Mouse (Mus musculus) midbrain, embryonic 11.5 days (tissue): ENCODE measurements around the gene Ece1. TPM values are rescaled to one million over a fixed set of nuclear protein-coding genes. Genes with fewer than 3 reads are reported as not detected.

ENCODE experiments used
- ATAC-seq: fragments of 200-750 bp; cut with Nextera tagmentation; 2 replicates; pipeline ENCODE4 v1.8.0; 2017; ENCODE audit warnings: moderate TSS enrichment, moderate library complexity; ENCODE audit not compliant: low FRiP score
- DNase-seq: peaks from one replicate; pipeline ENCODE4 v3.0.0; 2015; ENCODE audit warnings: low spot score; ENCODE audit errors: missing footprints
- H3K27ac ChIP-seq: fragments of 300-500 bp; sonication (generic); 2 replicates; pipeline ENCODE4 v1.5.1; 2014; ENCODE audit warnings: low read depth, low read length
- H3K27me3 ChIP-seq: fragments of 300-500 bp; sonication (generic); 2 replicates; pipeline ENCODE4 v1.6.1; 2014; ENCODE audit warnings: mild to moderate bottlenecking, low read length, moderate library complexity, mixed read lengths; ENCODE audit not compliant: control insufficient read depth, insufficient read depth
- H3K36me3 ChIP-seq: fragments of 300-500 bp; sonication (generic); 2 replicates; pipeline ENCODE4 v1.6.1; 2014; ENCODE audit warnings: mild to moderate bottlenecking, low read length, moderate library complexity, mixed read lengths; ENCODE audit not compliant: control insufficient read depth, insufficient read depth
- H3K4me1 ChIP-seq: fragments of 300-500 bp; sonication (generic); 2 replicates; pipeline ENCODE4 v1.6.1; 2014; ENCODE audit warnings: low read length; ENCODE audit not compliant: control insufficient read depth, insufficient read depth
- H3K4me2 ChIP-seq: fragments of 300-500 bp; sonication (generic); 2 replicates; pipeline ENCODE4 v1.6.1; 2014; ENCODE audit warnings: mild to moderate bottlenecking, moderate library complexity
- H3K4me3 ChIP-seq: fragments of 300-500 bp; sonication (generic); 2 replicates; pipeline ENCODE4 v1.5.1; 2014; ENCODE audit warnings: low read depth, low read length
- H3K9ac ChIP-seq: fragments of 300-500 bp; sonication (generic); 2 replicates; pipeline ENCODE4 v1.6.1; 2014; ENCODE audit warnings: low read length
- H3K9me3 ChIP-seq: fragments of 300-500 bp; sonication (generic); 2 replicates; pipeline ENCODE4 v1.6.1; 2016; ENCODE audit warnings: low read length; ENCODE audit not compliant: control insufficient read depth
- WGBS: fragments of 180-500 bp; shearing (Covaris S2); extraction: QIAGEN DNeasy Blood & Tissue Kit; methylation state at CpG from one replicate; pipeline ENCODE4 v1.1.7; 2014; 5-methylcytosine and 5-hydroxymethylcytosine counted together
- polyA plus RNA-seq: library from polyadenylated mRNA; unstranded; fragments of >200 nt; fragmentation: Nextera tagmentation; extraction: Ambion mirVana; gene quantifications from 2 replicates; pipeline ENCODE4 v1.2.1, GENCODE M21; 2014

Gene Ece1
- 26.6 and 27.5 TPM in 2 replicates for polyA plus RNA-seq

DNA sequence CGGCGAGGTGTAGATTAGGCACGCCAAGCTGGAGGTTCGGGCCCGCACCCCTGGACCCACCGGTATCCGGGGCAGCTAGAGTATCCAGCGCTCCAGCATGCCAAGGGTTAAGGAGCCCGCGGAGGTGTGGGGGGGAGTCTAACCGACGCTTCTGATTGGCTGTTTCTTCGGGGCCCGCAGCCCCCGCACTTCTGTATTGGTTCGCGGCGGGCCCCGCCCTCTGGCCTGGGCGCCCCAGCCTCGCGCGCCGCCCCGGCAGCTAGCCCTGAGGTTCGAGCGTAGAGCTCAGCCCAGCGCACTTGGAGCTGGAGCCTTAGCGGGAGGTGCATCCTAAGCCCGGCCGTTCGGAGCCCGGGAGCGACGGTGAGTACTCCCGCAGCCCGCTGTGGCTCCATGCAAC is at the start of gene Ece1:
Gene Ece1, plus strand, starts transcription at position 219 of the 400 bp plus-strand sequence.
- peaks cover 24% of the 10 kb centered on the region for H3K4me1 ChIP-seq
- no peak within 1 kb of the TSS; the same call in 1 of the 2 replicates for H3K27ac ChIP-seq
- no peaks in the 10 kb centered on the region for H3K9me3 ChIP-seq
- under 1% methylated on average over 36 of the region's 37 CpGs for WGBS
- H3K4me3 ChIP-seq = peak within 1 kb of the TSS; percentile 69
- DNase-seq (peak; percentile 98), ATAC-seq (peak; percentile 92)
- H3K9ac ChIP-seq = peak within 1 kb of the TSS; percentile 87
- H3K27me3 ChIP-seq = no peaks in the 10 kb centered on the region
- H3K36me3 ChIP-seq = no peaks in the 10 kb centered on the region
- peak within 1 kb of the TSS; percentile 81 for H3K4me2 ChIP-seq

DNA sequence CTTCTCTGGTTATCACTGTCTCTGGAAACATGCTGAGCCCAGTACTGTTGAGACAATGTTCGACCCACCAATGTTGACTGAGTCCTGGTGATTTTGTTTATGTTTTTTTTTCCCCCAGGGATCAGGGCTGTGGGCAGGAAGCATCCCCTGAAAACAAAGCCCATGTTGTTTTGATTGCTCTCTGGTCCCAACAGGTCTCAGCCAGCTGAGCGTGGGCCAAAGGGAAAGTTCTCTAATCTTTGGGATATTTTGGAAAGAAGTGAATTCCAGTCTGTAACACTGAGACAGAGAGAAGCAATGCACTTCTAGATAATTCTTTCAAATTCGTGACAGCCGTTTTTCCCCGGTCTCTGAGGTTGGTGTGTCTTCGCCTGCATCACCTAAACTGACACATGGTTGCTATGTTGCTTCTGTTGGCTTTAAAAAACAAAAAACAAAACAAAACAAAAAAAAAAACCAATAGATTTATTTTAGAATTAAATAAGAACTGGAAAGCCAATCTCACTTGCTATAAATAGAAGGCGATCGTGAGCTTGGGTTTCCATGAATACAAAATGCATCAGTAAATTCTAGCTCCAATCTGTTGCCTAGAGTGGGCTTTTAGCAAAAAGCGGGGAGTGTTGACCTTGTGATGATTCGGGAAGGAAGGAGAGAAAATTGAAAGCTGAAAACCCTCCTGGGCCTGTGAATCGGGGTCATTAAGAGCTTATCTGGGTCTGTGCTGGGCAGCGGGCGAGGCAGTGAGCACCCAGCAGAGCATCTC is 48.9 kb upstream of the Ece1 start:
- DNase-seq (no peak), ATAC-seq (no peak)
- Histone ChIP-seq H3K4me2 (no peak overlapping the region), H3K9me3 (no peaks in the 10 kb centered on the region), H3K4me3 (no peak overlapping the region), H3K36me3 (no peaks in the 10 kb centered on the region), H3K27me3 (no peaks in the 10 kb centered on the region), H3K27ac (no peak overlapping the region), H3K4me1 (no peaks in the 10 kb centered on the region), H3K9ac (no peak overlapping the region)
- 69% methylated on average over 13 of the region's 13 CpGs for WGBS

DNA sequence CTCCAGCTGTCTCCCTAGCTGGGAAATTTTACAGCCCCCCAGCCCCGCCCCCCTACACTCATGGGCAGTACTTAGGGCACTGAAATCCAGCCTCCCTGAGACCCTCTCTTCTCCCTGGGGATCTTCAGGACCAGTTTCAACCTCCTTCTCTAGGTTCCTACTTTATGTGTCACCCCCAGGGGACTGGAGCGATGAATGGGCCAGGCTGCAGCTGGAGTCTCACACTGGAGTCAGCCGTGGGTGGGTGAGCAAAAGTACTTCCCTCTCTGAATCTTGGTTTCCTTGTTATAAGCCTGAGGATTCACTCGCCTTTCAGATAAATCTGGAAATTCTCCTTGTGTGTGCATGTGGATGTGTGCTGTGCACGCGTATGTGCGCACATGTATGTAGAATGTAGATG is 47.9 kb upstream of the Ece1 start:
- H3K4me2 ChIP-seq = no peak overlapping the region
- ATAC-seq (no peak), DNase-seq (no peak)
- H3K9ac ChIP-seq = no peak overlapping the region
- no peaks in the 10 kb centered on the region for H3K9me3 ChIP-seq
- H3K4me3 ChIP-seq = no peak overlapping the region
- H3K4me1 ChIP-seq = no peaks in the 10 kb centered on the region
- H3K27ac ChIP-seq = no peak overlapping the region
- WGBS = 84% methylated on average over 7 of the region's 7 CpGs
- H3K36me3 ChIP-seq = no peaks in the 10 kb centered on the region
- H3K27me3 ChIP-seq = no peaks in the 10 kb centered on the region

DNA sequence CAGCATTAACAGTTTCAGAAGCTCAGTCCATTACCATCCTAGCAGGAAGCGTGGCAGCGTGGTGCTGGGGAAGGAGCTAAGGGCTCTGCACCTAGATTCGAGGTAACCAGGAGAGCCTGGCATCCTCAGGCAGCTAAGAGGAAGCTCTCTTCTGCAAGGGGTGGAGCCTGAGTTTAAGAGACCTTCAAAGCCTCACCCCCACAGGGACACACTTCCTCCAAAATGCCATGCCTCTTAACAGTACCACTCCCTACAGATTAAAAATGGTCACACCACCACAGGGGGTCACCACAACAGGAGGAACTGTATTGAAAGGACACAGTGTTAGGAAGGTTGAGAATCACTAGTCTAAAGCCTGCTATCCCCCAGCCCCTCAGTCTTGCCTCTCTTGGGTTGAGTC is 46.6 kb upstream of the Ece1 start:
- no peaks in the 10 kb centered on the region for H3K36me3 ChIP-seq
- no peaks in the 10 kb centered on the region for H3K27me3 ChIP-seq
- DNase-seq = no peak
- H3K27ac ChIP-seq = no peak overlapping the region
- H3K4me3 ChIP-seq = no peak overlapping the region
- no peak for ATAC-seq
- H3K4me1 ChIP-seq = no peaks in the 10 kb centered on the region
- H3K9ac ChIP-seq = no peak overlapping the region
- no peaks in the 10 kb centered on the region for H3K9me3 ChIP-seq
- WGBS = 70% methylated on average over 3 of the region's 3 CpGs
- H3K4me2 ChIP-seq = no peak overlapping the region

DNA sequence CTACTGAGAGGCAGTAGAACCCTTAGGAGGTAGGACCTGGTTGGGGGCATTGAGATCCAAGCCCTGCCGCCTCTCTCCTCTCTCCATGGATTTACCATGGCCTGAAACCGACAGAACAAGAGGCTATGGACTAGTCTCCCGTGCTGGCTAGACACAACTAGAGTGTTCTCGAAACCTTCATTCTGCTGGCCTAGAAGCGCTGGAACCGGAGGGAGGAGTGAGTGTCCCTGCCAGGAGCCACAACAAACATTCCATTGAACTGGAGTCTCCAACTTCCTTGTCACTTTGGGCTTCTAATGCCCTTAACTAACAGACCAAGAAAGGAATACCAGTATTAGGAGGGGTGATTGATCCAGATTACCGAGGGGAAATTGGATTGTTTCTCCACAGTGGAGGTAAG is 45.8 kb upstream of the Ece1 start:
- no peaks in the 10 kb centered on the region for H3K9me3 ChIP-seq
- H3K9ac ChIP-seq = no peak overlapping the region
- no peaks in the 10 kb centered on the region for H3K27me3 ChIP-seq
- H3K4me3 ChIP-seq = no peak overlapping the region
- H3K36me3 ChIP-seq = no peaks in the 10 kb centered on the region
- DNase-seq (no peak), ATAC-seq (no peak)
- H3K27ac ChIP-seq = no peak overlapping the region
- H3K4me1 ChIP-seq = no peaks in the 10 kb centered on the region
- no peak overlapping the region for H3K4me2 ChIP-seq
- WGBS = 79% methylated on average over 7 of the region's 7 CpGs

DNA sequence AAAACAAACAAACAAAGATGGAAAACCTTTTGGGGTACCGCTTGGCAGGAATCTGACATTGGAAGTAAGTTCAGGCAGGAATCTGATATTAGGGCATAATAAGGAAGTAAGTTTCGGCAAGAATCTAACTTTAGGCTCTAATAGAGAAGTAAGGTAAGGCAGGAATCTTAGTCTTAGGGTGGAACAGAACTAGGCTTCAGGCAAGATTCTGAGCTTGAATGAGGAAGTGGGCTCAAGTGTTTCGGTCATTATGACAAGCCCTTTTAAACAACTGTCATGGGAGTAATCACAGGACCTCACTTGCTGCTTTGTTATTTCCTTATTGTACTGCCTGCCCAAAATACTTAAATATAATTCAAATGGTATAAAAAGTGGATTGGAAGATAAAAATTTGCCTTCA is 43.7 kb upstream of the Ece1 start:
- Histone ChIP-seq H3K27me3 (no peaks in the 10 kb centered on the region), H3K4me2 (no peak overlapping the region), H3K4me3 (no peak overlapping the region), H3K36me3 (no peaks in the 10 kb centered on the region), H3K9me3 (no peaks in the 10 kb centered on the region), H3K27ac (no peak overlapping the region), H3K9ac (no peak overlapping the region), H3K4me1 (no peaks in the 10 kb centered on the region)
- ATAC-seq (no peak), DNase-seq (no peak)
- WGBS = 94% methylated on average over 3 of the region's 3 CpGs

DNA sequence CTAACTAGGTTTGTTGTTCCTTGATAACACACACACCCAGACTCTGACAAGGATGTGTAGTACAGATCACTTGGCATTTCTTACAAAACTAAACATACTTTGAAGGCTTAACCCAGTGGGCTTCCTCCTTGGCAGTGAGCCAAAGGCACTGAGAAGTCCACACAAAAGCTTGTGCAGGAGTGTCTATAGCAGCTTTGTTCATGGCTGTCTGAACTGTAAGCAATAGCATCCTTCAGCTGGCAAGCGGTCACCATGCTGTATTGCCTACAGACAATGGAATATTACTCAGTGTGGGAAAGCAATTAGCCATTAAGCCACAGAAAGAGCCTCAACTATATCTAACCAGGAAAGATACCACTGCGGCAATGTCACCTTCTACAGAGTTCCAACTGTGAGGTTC is 42.5 kb upstream of the Ece1 start:
- H3K4me1 ChIP-seq = no peaks in the 10 kb centered on the region
- H3K4me2 ChIP-seq = no peak overlapping the region
- DNase-seq (no peak), ATAC-seq (no peak)
- no peak overlapping the region for H3K4me3 ChIP-seq
- WGBS = 83% methylated on average over 2 of the region's 2 CpGs
- H3K9me3 ChIP-seq = no peaks in the 10 kb centered on the region
- no peaks in the 10 kb centered on the region for H3K36me3 ChIP-seq
- no peaks in the 10 kb centered on the region for H3K27me3 ChIP-seq
- H3K9ac ChIP-seq = no peak overlapping the region
- no peak overlapping the region for H3K27ac ChIP-seq

DNA sequence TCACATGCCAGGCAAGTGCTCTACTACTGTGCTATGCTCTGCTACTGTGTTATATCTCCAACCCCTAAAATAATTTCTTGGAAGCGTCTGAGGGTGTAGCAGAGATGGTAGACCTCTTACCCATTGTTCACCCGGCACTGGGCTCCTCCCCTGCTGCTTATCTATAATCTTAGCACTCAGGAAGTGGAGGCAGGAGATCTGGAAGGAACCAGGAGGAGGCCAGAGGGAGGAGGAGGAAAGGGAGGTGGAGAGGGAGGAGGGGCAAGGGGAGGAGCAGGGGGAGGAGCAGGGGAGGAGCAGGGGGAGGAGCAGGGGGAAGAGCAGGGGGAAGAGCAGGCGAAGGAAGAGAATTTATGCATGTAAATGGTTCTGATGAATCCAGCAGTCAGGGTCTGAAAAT is 41.3 kb upstream of the Ece1 start:
- Histone ChIP-seq H3K36me3 (no peaks in the 10 kb centered on the region), H3K4me2 (no peak overlapping the region), H3K9me3 (no peaks in the 10 kb centered on the region), H3K9ac (no peak overlapping the region), H3K4me3 (no peak overlapping the region), H3K27me3 (no peaks in the 10 kb centered on the region), H3K27ac (no peak overlapping the region), H3K4me1 (no peaks in the 10 kb centered on the region)
- DNase-seq (no peak), ATAC-seq (no peak)
- WGBS = 45% methylated on average over 3 of the region's 3 CpGs

DNA sequence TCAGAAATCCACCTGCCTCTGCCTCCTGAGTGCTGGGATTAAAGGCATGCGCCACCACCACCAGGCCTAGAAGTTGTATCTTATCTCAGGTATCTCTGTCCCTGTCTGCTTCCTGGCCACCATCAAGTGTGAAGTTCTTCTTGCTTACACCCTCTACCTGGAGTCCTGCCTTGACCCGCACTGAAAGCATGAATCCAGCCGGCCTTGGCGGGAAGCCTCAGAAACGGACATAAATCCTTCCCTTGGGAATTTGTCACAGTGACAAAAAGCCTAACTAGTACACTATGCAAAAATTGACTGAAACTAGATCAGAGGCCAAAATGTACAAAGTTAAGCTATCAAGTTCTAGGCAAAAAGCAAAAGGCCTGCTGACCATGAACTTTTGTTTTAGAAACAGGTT is 39.5 kb upstream of the Ece1 start:
- ATAC-seq (no peak), DNase-seq (no peak)
- H3K4me1 ChIP-seq = no peaks in the 10 kb centered on the region
- no peak overlapping the region for H3K9ac ChIP-seq
- no peaks in the 10 kb centered on the region for H3K27me3 ChIP-seq
- H3K27ac ChIP-seq = no peak overlapping the region
- H3K9me3 ChIP-seq = no peaks in the 10 kb centered on the region
- H3K36me3 ChIP-seq = no peaks in the 10 kb centered on the region
- 94% methylated on average over 5 of the region's 5 CpGs for WGBS
- no peak overlapping the region for H3K4me3 ChIP-seq
- no peak overlapping the region for H3K4me2 ChIP-seq
